Mouse (Mus musculus) forebrain, embryonic 10.5 days (tissue): Measurements from ENCODE around the gene Rab4a. TPM values are rescaled to one million over a fixed set of nuclear protein-coding genes. Genes with fewer than 3 reads are reported as not detected.

Experiments used
- DNase-seq: peaks from one replicate; pipeline ENCODE4 v3.0.0-alpha.2; 2017; ENCODE audit warnings: low spot score; ENCODE audit errors: extremely low spot score
- H3K27ac ChIP-seq: fragments of 300-500 bp; sonication (generic); 2 replicates; pipeline ENCODE4 v1.5.1; 2016; ENCODE audit warnings: mild to moderate bottlenecking
- H3K27me3 ChIP-seq: fragments of 300-500 bp; sonication (generic); 2 replicates; pipeline ENCODE4 v1.6.1; 2016; ENCODE audit warnings: mild to moderate bottlenecking; ENCODE audit not compliant: poor library complexity, severe bottlenecking
- H3K36me3 ChIP-seq: fragments of 300-500 bp; sonication (generic); replicated peaks from 2 replicates; pipeline ENCODE4 v1.6.1; 2016; ENCODE audit warnings: mild to moderate bottlenecking, moderate library complexity
- H3K4me1 ChIP-seq: fragments of 300-500 bp; sonication (generic); 2 replicates; pipeline ENCODE4 v1.6.1; 2016
- H3K4me3 ChIP-seq: fragments of 300-500 bp; sonication (generic); 2 replicates; pipeline ENCODE4 v1.5.1; 2016; ENCODE audit warnings: mild to moderate bottlenecking, moderate library complexity
- H3K9me3 ChIP-seq: fragments of 300-500 bp; sonication (generic); 2 replicates; pipeline ENCODE4 v1.6.1; 2016; ENCODE audit warnings: mild to moderate bottlenecking, moderate library complexity
- WGBS: fragments of 180-500 bp; shearing (Covaris S2); methylation state at CpG from one replicate; pipeline ENCODE4 v1.1.7; 2016; 5-methylcytosine and 5-hydroxymethylcytosine counted together
- polyA plus RNA-seq: library from polyadenylated mRNA; unstranded; fragments of >200 nt; fragmentation: Nextera tagmentation; extraction: Ambion mirVana; gene quantifications from 2 replicates; pipeline ENCODE4 v1.2.1, GENCODE M21; 2016

The Rab4a gene
- polyA plus RNA-seq, 1 experiment from 2014 or later: 74.9 TPM

DNA sequence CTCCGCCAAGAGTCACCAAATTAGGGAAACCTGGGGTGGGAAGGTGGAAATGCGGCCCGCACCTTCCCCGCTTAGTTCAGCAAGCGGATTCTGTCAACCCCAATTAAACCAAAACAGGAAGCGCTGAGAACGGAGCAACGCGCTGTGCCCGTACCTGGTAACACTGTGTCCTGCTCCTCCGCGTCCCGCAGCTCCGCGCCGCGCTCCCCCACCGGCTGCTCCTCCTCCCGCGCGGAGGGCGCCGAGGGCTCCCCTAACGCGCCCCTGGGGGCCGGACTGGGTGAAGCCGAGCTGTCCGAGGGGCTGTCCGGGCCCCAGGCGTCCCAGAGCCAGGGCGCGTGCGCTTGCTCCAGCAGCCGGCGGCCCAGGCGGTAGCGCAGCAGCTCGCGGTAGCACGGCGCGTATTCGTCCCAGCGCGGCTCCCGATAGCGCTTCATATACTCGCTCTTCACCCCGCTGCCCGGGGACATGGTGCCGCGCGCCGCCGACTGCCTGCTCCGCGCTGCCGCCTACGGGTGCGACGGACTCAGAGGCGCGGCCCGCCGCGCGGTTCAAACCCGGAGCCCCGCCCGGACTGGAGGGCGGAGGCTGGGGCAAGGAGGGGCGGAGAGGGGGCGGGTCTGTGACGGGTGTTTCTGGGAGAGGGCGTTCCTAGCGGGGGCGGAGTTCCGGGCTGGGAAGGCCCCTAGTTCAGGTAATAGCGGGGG is 53.3 kb downstream of the Rab4a start:
- Histone ChIP-seq H3K36me3 (peaks cover 5% of the 10 kb centered on the region; the same call in 1 of the 2 replicates), H3K27ac (peak overlapping the region; percentile 90), H3K4me1 (peaks cover 24% of the 10 kb centered on the region), H3K27me3 (peaks cover 40% of the 10 kb centered on the region), H3K9me3 (no peaks in the 10 kb centered on the region; the same call in 1 of the 2 replicates), H3K4me3 (peak overlapping the region; percentile 98)
- WGBS: under 1% methylated on average over 79 of the region's 79 CpGs
- DNase-seq: peak; percentile 93

DNA sequence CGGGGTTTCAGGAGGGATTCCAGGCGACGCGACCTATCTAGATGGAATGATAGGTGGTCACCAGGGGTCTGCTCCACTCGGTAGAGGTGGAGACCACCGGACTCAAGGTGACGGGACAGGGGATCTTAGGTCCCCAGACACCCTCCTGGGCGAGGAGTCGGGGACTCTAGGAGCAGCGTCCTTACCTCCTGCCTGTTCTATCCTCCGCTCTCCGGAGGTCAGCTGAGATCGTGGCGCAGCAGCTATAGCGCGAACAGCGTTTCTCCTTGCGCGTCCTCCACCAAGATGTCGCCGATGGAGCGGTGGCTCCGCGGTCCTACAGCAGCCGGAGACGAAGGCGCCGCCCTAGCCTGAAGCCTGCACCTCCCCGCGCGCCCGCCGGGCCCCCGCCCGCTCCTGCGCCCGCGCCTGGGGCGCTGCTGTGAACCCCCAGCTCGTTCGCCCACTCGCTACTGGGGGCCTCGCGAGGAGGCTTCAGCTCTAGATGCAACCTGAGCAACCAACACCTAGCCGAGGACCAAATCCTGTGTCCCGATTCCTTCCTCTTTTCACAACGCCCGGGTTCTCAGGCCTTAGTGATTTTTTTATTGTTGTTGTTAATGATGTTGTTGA is 54.0 kb downstream of the Rab4a start, which contains the start of gene Ccsap:
Gene Ccsap, minus strand, starts transcription at position 562 of the 612 bp plus-strand sequence.
- Histone ChIP-seq H3K4me1 (peaks cover 28% of the 10 kb centered on the region), H3K9me3 (no peaks in the 10 kb centered on the region; the same call in 1 of the 2 replicates), H3K27me3 (peaks cover 47% of the 10 kb centered on the region), H3K27ac (peak within 1 kb of the TSS; percentile 90), H3K36me3 (peaks cover 2% of the 10 kb centered on the region; the same call in 1 of the 2 replicates), H3K4me3 (peak within 1 kb of the TSS; percentile 98)
- DNase-seq: no peak
- WGBS: 1% methylated on average over 48 of the region's 48 CpGs

DNA sequence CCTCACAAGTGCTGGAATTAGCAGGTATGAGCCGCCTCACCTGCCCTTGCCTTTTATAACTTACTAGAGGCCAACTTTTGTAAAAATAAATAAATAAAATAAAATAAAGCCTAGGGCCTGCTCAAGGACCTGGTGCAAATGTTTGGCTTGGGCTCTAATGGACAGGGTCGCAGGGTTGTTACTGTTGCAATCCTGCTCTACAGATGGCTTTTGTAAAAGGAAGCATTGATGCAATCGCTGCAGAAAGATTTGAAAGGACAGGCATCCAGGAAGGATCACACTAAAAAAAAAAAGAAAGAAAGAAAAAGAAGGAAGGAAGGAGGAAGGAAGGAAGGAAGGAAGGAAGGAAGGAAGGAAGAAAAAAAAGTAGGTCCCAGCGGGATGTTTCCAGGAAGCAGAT is 54.6 kb downstream of the Rab4a start:
- Histone ChIP-seq H3K4me3 (peak overlapping the region; percentile 98; the same call in 1 of the 2 replicates), H3K36me3 (no peaks in the 10 kb centered on the region), H3K27me3 (peaks cover 47% of the 10 kb centered on the region), H3K27ac (no peak overlapping the region), H3K9me3 (no peaks in the 10 kb centered on the region), H3K4me1 (peaks cover 28% of the 10 kb centered on the region)
- WGBS: 77% methylated on average over 4 of the region's 4 CpGs
- DNase-seq: no peak

DNA sequence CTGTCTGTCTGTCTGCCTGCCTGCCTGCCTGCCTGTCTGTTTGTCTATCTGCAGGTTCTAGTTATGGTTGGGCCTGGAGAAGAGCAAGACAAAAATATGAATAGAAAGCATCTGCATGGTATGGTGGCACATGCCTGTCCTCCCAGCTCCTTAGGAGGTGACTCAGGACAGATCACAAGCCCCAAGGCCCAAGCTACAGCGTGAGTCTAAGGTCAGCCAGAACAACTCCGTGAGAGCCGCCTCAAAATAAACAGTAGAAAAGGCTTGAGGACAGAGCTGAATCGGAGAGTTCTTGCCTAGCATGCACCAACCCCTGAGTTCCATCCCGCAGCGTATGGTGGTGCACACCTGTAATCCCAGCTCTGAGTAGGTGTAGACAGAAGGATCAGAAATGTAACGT is 60.0 kb downstream of the Rab4a start:
- 87% methylated on average over 7 of the region's 7 CpGs for WGBS
- peaks cover 35% of the 10 kb centered on the region for H3K27me3 ChIP-seq
- no peaks in the 10 kb centered on the region for H3K9me3 ChIP-seq
- peaks cover 17% of the 10 kb centered on the region; the same call in 1 of the 2 replicates for H3K4me1 ChIP-seq
- no peaks in the 10 kb centered on the region for H3K36me3 ChIP-seq
- no peak for DNase-seq
- H3K4me3 ChIP-seq: no peak overlapping the region
- H3K27ac ChIP-seq: no peak overlapping the region

DNA sequence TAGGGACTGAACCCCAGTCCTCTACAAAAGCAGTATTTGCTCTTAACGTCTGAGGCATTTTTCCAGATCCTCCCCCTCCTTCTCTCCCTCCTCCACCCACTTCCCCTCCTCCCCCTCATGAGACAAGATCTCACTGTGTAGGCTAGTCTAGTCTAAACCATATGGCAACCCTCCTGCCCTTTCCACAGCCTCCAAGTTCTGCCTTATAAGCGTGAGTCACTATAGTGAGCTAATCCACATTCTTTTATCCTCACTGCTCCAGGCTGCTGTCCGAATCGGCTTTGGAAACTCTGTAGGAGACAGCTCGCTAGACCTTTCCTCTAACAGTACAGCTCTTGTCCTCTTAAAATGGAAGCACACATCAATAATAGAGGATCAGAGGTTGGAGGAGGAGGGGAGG is 61.2 kb downstream of the Rab4a start:
- WGBS: 25% methylated on average over 5 of the region's 5 CpGs
- Histone ChIP-seq H3K9me3 (no peaks in the 10 kb centered on the region), H3K36me3 (no peaks in the 10 kb centered on the region), H3K27ac (no peak overlapping the region), H3K4me1 (peaks cover 17% of the 10 kb centered on the region; the same call in 1 of the 2 replicates), H3K27me3 (peaks cover 23% of the 10 kb centered on the region), H3K4me3 (no peak overlapping the region)
- no peak for DNase-seq

DNA sequence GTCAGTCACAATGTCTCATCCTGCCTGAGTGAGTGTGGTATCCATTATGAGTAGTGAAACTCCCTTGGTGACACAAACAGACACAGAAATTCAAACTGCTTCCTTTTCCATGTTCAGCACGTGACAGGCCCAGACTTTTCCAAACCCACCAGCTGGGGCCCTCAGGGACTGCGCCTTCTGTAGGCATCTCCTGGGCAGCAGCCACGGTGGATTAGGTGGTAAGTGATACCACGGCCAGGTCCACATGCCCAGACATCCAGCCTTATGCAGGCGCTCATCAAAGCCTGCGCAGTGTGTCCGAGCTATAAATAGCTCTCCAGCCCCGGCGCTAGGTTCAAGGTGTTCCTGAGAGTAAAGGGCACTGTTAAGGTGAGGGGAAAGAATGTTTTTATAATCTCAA is 66.3 kb downstream of the Rab4a start:
- H3K4me3 ChIP-seq: no peak overlapping the region
- H3K36me3 ChIP-seq: no peaks in the 10 kb centered on the region
- no peak for DNase-seq
- no peak overlapping the region for H3K27ac ChIP-seq
- H3K4me1 ChIP-seq: peaks cover 5% of the 10 kb centered on the region; the same call in 1 of the 2 replicates
- 80% methylated on average over 9 of the region's 9 CpGs for WGBS
- no peaks in the 10 kb centered on the region for H3K27me3 ChIP-seq
- H3K9me3 ChIP-seq: no peaks in the 10 kb centered on the region

DNA sequence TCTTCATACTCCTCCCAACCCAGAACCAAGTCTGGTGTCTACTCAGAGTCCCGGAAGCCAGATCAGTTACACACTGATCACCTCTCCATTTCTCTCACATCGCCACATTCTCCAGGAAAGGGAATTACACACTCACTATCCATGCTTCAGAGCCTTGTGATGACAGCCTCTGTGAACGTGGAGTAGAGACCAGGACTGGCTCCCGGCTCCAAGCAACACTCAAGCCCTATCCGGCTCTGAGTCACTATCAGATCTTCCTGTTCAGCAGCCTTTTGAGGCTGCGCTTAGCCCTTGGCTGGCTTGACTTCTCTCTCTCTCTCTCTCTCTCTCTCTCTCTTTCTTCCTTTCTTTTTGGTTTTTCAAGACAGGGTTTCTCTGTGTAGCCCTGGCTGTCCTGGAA is 67.6 kb downstream of the Rab4a start:
- Histone ChIP-seq H3K9me3 (no peaks in the 10 kb centered on the region), H3K4me1 (peaks cover 3% of the 10 kb centered on the region; the same call in 1 of the 2 replicates), H3K4me3 (no peak overlapping the region), H3K27me3 (no peaks in the 10 kb centered on the region), H3K36me3 (no peaks in the 10 kb centered on the region), H3K27ac (no peak overlapping the region)
- DNase-seq: no peak
- 88% methylated on average over 6 of the region's 6 CpGs for WGBS

DNA sequence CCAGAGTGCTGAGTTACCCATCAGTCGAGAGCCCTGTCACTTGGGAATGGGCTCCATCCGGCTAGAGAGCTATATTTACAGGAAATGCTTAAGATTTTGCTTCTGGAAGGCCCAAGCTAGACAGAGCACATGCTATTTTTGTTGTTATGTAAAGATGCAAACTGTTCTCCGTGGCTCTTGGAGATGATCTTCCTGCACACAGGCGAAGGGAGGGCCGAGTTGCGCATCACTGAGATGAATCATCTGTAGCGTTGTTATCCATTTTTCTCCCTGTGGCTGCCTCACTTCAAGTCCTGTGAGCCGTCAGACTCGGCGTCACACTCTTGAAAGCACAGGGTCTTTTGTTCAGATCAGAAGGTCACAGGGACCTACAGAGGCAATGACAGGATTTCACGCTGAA is 68.5 kb downstream of the Rab4a start:
- Histone ChIP-seq H3K9me3 (no peaks in the 10 kb centered on the region), H3K27ac (no peak overlapping the region), H3K4me3 (no peak overlapping the region), H3K36me3 (no peaks in the 10 kb centered on the region), H3K4me1 (peaks cover 5% of the 10 kb centered on the region; the same call in 1 of the 2 replicates), H3K27me3 (no peaks in the 10 kb centered on the region)
- no peak for DNase-seq
- 86% methylated on average over 11 of the region's 11 CpGs for WGBS

DNA sequence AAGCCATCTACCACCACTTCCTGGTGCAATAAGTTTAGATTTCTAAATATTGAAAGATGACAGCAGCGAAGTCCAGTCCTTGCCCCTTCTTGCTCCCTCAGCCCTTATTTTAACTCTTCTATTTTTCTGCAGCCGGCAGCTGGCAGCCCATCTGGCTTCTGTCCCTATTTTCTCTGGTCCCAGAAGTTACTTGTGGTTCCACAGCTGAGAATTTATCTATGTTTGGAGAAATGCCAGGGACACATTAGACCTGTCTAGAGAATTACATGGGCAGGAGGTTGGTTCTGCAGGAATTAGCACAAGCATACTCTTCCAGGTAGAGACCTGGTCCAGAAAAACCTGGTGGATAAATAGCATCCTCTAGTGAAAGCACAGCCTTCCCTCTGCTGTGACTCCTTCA is 72.1 kb downstream of the Rab4a start:
- Histone ChIP-seq H3K27ac (no peak overlapping the region), H3K27me3 (no peaks in the 10 kb centered on the region), H3K9me3 (no peaks in the 10 kb centered on the region), H3K36me3 (no peaks in the 10 kb centered on the region), H3K4me3 (no peak overlapping the region), H3K4me1 (peaks cover 5% of the 10 kb centered on the region; the same call in 1 of the 2 replicates)
- no peak for DNase-seq
- WGBS: 89% methylated on average over 2 of the region's 2 CpGs

DNA sequence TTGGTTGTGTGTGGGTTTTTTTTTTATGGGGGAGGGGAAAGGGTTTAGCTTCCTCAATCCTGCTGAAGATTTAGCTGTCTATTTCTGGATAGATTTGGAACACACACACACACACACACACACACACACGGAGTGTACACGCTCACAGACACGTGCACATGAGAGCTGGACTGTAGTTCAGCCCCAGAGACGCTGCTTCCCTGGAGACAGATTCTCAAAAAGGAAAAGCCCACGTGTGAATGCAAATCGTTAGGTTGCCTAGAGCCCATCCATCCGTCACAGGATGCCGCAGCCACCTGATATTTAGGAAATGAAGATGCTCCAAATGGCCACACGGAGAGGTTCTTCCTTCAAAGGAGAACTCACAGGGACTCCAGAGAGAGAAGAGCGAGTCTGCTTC is 74.5 kb downstream of the Rab4a start:
- Histone ChIP-seq H3K27ac (no peak overlapping the region), H3K36me3 (no peaks in the 10 kb centered on the region), H3K4me1 (peaks cover 17% of the 10 kb centered on the region), H3K4me3 (no peak overlapping the region), H3K9me3 (no peaks in the 10 kb centered on the region), H3K27me3 (peaks cover 23% of the 10 kb centered on the region)
- DNase-seq: no peak
- 80% methylated on average over 10 of the region's 10 CpGs for WGBS

DNA sequence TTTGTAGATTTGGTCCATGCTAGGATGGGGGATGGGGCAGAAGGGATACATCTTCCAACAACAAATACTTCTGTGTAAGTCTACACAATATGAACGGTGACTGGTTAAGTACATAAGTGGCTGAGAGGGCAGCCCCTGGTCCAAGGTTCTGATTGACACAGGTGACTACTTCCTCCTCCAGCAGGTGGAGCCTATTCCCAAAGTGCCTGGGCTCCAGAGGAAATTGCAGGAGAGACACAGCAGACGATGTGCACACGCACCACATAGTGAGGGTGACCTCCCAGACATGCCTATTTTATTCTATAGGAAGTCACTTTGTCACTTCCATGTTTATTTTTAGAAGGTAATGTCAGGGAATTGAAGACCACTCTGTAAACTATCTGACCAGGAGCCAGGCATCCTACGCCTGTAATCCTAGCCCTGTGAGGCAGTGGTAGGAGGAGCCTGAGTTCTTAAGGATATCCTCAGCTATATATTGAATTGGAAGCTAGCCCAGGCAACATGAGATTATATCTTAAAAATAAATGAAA is 75.1 kb downstream of the Rab4a start:
- H3K4me3 ChIP-seq: no peak overlapping the region
- H3K27me3 ChIP-seq: peaks cover 29% of the 10 kb centered on the region
- H3K27ac ChIP-seq: no peak overlapping the region
- peaks cover 17% of the 10 kb centered on the region for H3K4me1 ChIP-seq
- no peaks in the 10 kb centered on the region for H3K9me3 ChIP-seq
- DNase-seq: no peak
- no peaks in the 10 kb centered on the region for H3K36me3 ChIP-seq
- 63% methylated on average over 4 of the region's 4 CpGs for WGBS

DNA sequence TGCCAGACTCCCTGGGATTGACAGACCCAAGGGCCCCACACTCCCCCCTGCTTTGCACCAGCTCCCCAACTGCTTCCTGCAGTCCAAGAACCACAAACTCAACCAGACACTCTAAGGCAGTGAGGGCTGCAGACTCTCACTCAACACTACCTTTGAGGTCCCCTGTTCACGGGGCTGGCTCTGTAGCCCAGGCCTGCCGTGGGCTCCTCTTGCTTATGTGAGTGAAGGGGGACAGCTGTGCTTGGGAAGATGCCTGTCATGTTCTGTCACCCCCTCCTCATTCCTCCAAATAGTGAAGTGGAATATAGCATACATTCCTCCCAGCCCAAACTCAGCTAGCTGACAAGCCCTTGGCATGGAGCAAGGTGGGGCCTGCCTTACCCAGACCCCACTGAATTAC is 76.6 kb downstream of the Rab4a start:
- H3K27ac ChIP-seq: no peak overlapping the region
- 80% methylated on average over 2 of the region's 2 CpGs for WGBS

DNA sequence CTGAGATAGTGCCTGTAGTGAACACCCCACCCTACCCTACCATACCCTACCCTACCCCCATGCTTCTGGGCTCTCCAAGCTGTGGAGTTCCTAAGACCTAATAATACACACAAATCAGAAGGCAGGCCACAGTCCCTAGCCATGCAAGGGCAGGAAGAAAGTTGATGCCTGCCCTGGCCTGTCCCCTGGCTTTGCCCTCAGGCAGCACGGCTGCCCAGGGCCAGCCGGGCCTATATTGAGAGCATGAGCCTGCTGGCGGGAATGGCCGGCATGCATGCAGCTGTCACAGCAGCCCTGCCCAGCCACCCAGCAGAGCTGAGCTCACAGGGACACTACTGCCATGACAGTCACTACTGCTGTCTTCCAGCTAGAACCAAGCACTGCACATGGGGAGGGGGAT is 77.3 kb downstream of the Rab4a start:
- 78% methylated on average over 4 of the region's 4 CpGs for WGBS
- no peak for DNase-seq
- H3K9me3 ChIP-seq: no peaks in the 10 kb centered on the region
- no peaks in the 10 kb centered on the region for H3K36me3 ChIP-seq
- H3K4me3 ChIP-seq: no peak overlapping the region
- H3K27me3 ChIP-seq: peaks cover 39% of the 10 kb centered on the region
- peaks cover 17% of the 10 kb centered on the region for H3K4me1 ChIP-seq
- 0 out of 2 replicates have a peak overlapping the region, but pooled peaks have one; percentile 44 for H3K27ac ChIP-seq

More for the DNA sequence above, 76.6 kb downstream of the Rab4a start:
- peaks cover 17% of the 10 kb centered on the region for H3K4me1 ChIP-seq
- no peak for DNase-seq
- no peak overlapping the region for H3K4me3 ChIP-seq
- H3K9me3 ChIP-seq: no peaks in the 10 kb centered on the region
- H3K36me3 ChIP-seq: no peaks in the 10 kb centered on the region
- peaks cover 39% of the 10 kb centered on the region for H3K27me3 ChIP-seq
